Mouse (Mus musculus): ENCODE measurements around the gene Olfr1248. TPM values are rescaled to one million over a fixed set of nuclear protein-coding genes. Genes with fewer than 3 reads are reported as not detected.
"Not testable (repeated sequence)": the region's sequence is repeated elsewhere in the genome, so short reads cannot be mapped to it uniquely, and the experiment has no call there.

Gene Olfr1248
- not detected in 2 replicates for polyA plus RNA-seq (2012; ENCODE audit: insufficient read depth, insufficient read length, low replicate concordance, missing spikeins)

DNA sequence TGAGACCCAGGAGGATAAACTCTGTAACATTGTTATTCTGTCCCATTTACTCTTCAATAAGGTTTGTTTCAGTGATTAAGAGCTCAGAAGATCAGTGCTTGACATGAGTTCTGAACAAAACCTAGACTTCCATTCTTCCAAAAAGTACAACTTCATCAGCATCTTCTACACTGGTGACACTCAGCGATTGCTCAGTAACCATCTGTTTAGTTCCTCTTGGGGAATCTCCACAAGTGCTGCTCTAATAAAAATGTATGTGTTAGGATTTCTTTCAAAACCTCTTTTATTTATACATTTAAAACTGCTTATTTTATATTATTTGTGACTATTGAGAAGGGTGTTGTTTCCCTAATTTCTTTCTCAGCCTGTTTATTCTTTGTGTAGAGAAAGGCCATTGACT, at the start of gene Olfr1248:
Gene Olfr1248 (minus strand): TSS at position 101 of the 400 bp plus-strand sequence.
- not testable (repeated sequence) for H3K4me1 ChIP-seq (ENCODE audit: control insufficient read depth, insufficient read depth, low read length); H3K27ac ChIP-seq (ENCODE audit: insufficient read depth, low read depth, low read length); H3K4me3 ChIP-seq (ENCODE audit: insufficient read depth, low read depth, low read length)
- WGBS = 95% methylated on average over 1 of the region's 1 CpGs

DNA sequence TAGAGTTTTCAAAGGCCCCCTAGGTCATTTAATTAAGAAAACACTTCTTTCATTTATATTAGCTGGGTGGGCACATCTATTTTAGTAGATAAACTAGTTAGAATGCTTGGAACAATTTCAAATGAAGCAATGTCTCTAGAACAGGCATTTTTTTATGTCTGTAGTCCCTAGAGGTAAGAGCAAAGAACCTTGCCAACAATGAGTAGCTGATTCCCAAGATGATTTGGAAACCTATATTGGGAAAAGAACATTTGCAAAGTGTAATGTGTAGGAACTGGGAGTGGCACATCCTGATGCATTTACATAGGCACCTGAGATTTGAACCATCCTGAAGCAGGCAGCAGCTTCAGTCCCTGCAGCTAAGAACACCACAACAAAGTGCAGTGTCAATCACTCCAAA, 43.3 kb upstream of the Olfr1248 start, which contains the start of gene Olfr1250:
Gene Olfr1250 (minus strand): TSS at position 101 of the 400 bp plus-strand sequence.
- no peak for TF ChIP-seq POLR2A (IDR thresholded peaks at IDR 0.05; ENCODE audit: insufficient read depth, low read depth, low read length)
- TF ChIP-seq CTCF (IDR thresholded peaks at IDR 0.05; ENCODE audit: insufficient read depth, low read depth, low read length) = no peak
- no peak within 1 kb of the TSS for H3K27ac ChIP-seq (ENCODE audit: insufficient read depth, low read depth, low read length)
- no peak within 1 kb of the TSS for H3K4me3 ChIP-seq (ENCODE audit: insufficient read depth, low read depth, low read length)
- no peaks in the 10 kb centered on the region for H3K4me1 ChIP-seq (ENCODE audit: control insufficient read depth, insufficient read depth, low read length)

DNA sequence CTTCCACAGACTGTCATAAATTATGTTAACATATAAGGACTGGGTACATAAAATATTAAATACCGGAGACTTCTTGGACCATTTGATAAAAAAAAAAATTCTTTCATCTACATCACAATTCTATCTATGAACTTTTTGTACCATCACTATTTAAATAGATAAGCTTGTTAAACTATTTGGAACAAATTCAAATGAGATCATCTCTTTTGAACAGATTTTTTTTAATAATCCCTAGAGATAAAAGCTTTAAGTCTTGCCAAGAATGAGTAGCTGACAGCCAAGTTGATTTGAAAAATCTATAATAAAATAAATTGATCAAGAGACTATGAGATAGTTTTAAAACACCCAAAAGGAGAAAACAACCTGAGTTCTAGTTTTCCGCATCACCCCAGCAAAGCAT, 16.8 kb upstream of the Olfr1248 start, which contains the start of gene Olfr1249:
Gene Olfr1249 (minus strand): TSS at position 101 of the 400 bp plus-strand sequence.
- H3K4me1 ChIP-seq (ENCODE audit: control insufficient read depth, insufficient read depth, low read length) = no peaks in the 10 kb centered on the region
- H3K27ac ChIP-seq (ENCODE audit: insufficient read depth, low read depth, low read length) = no peak within 1 kb of the TSS
- TF ChIP-seq POLR2A (IDR thresholded peaks at IDR 0.05; ENCODE audit: insufficient read depth, low read depth, low read length) (no peak), CTCF (IDR thresholded peaks at IDR 0.05; ENCODE audit: insufficient read depth, low read depth, low read length) (no peak)
- WGBS = 90% methylated on average over 2 of the region's 2 CpGs
- no peak within 1 kb of the TSS for H3K4me3 ChIP-seq (ENCODE audit: insufficient read depth, low read depth, low read length)

DNA sequence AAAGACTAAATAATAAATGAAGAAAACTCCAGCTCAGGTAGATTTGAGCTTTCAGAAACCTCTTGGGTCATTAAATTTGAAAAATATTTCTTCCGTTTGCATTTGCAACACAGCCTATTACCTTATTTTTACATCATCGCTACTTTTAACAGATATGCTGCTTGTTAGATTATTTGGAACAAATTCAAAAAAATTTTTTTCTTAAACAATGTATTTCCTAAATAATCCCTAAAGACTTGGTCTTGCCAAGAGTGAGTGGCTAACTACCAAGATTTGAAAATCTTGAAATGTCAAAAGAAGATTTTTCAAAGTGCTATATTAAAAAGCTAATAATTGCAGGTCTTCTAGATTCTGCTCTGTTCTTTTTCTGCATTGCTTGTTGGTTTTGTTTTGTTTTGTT, 4.0 kb downstream of the Olfr1248 start, which contains the start of gene Olfr1247:
Gene Olfr1247 (minus strand): TSS at position 101 of the 400 bp plus-strand sequence.
- 98% methylated on average over 2 of the region's 2 CpGs for WGBS
- H3K27ac ChIP-seq (ENCODE audit: insufficient read depth, low read depth, low read length) = no peak within 1 kb of the TSS
- TF ChIP-seq CTCF (IDR thresholded peaks at IDR 0.05; ENCODE audit: insufficient read depth, low read depth, low read length) (no peak), POLR2A (IDR thresholded peaks at IDR 0.05; ENCODE audit: insufficient read depth, low read depth, low read length) (no peak)

DNA sequence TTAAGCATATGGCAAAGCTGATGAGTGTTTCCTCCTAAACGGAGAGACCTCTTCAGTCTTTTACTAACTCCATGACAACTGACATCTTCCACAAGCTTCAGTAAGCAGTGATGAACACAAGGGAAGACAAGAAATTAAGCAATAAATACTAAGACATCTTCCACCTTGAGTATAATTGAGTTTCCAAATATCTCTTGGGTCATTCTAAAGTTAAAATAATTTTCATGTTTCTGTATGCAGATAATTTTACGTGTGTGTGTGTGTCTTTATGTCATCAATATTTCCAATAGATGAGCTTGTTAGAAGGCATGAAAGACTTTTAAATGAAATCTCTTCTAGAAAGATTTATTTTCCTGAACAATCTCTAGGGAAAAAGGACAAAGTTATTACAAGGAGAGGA, 25.0 kb downstream of the Olfr1248 start, which contains the start of gene Olfr1246:
Gene Olfr1246 (minus strand): TSS at position 101 of the 400 bp plus-strand sequence.
- H3K4me1 ChIP-seq (ENCODE audit: control insufficient read depth, insufficient read depth, low read length) = no peaks in the 10 kb centered on the region
- H3K4me3 ChIP-seq (ENCODE audit: insufficient read depth, low read depth, low read length) = no peak within 1 kb of the TSS
- no peak within 1 kb of the TSS for H3K27ac ChIP-seq (ENCODE audit: insufficient read depth, low read depth, low read length)
- 83% methylated on average over 2 of the region's 2 CpGs for WGBS
- TF ChIP-seq POLR2A (IDR thresholded peaks at IDR 0.05; ENCODE audit: insufficient read depth, low read depth, low read length) = no peak
- no peak for TF ChIP-seq CTCF (IDR thresholded peaks at IDR 0.05; ENCODE audit: insufficient read depth, low read depth, low read length)

More for the DNA sequence above, 4.0 kb downstream of the Olfr1248 start, which contains the start of gene Olfr1247:
- Histone ChIP-seq H3K4me1 (ENCODE audit: control insufficient read depth, insufficient read depth, low read length) (no peaks in the 10 kb centered on the region), H3K4me3 (ENCODE audit: insufficient read depth, low read depth, low read length) (no peak within 1 kb of the TSS)

DNA sequence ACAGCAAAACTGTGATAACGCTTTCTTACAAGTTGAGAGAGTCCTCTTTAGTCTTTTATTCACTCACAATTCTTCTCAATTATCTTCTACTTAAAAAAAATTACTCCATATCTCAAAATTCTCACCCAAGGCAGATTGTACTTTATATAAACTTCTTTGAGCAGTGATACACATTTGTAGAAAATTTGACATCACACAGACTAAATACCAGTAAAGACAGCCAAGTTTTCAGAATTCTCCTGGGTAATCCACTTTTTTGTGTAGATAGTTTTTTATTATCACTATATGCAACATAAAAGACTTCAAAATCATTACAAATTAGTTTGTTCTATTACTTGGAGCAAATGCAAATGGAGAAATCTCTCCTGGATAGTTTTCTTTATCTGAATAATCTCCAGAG, 39.7 kb downstream of the Olfr1248 start, which contains the start of gene Olfr1245:
Gene Olfr1245 (minus strand): TSS at position 101 of the 400 bp plus-strand sequence.
- WGBS = 87% methylated on average over 1 of the region's 1 CpGs
- TF ChIP-seq CTCF (IDR thresholded peaks at IDR 0.05; ENCODE audit: insufficient read depth, low read depth, low read length) (no peak), POLR2A (IDR thresholded peaks at IDR 0.05; ENCODE audit: insufficient read depth, low read depth, low read length) (no peak)
- H3K4me1 ChIP-seq (ENCODE audit: control insufficient read depth, insufficient read depth, low read length) = no peaks in the 10 kb centered on the region
- H3K4me3 ChIP-seq (ENCODE audit: insufficient read depth, low read depth, low read length) = no peak within 1 kb of the TSS
- H3K27ac ChIP-seq (ENCODE audit: insufficient read depth, low read depth, low read length) = no peak within 1 kb of the TSS

Other genes starting within 250 kb of the Olfr1248 start
- not detected in 2 replicates for gene Olfr1238, start 208.6 kb downstream of the Olfr1248 start, polyA plus RNA-seq (2012; ENCODE audit: insufficient read depth, insufficient read length, low replicate concordance, missing spikeins)
- not detected in 2 replicates for gene Olfr1239, start 197.8 kb downstream of the Olfr1248 start, polyA plus RNA-seq (2012; ENCODE audit: insufficient read depth, insufficient read length, low replicate concordance, missing spikeins)
- not detected in 2 replicates for gene Olfr1240, start 175.2 kb downstream of the Olfr1248 start, polyA plus RNA-seq (2012; ENCODE audit: insufficient read depth, insufficient read length, low replicate concordance, missing spikeins)
- gene Olfr1241, start 131.1 kb downstream of the Olfr1248 start, polyA plus RNA-seq (2012; ENCODE audit: insufficient read depth, insufficient read length, low replicate concordance, missing spikeins) = not detected in 2 replicates
- gene Olfr1242, start 119.9 kb downstream of the Olfr1248 start, polyA plus RNA-seq (2012; ENCODE audit: insufficient read depth, insufficient read length, low replicate concordance, missing spikeins) = not detected in 2 replicates
- not detected in 2 replicates for gene Olfr1243, start 86.8 kb downstream of the Olfr1248 start, polyA plus RNA-seq (2012; ENCODE audit: insufficient read depth, insufficient read length, low replicate concordance, missing spikeins)
- gene Olfr1245, start 39.8 kb downstream of the Olfr1248 start, polyA plus RNA-seq (2012; ENCODE audit: insufficient read depth, insufficient read length, low replicate concordance, missing spikeins) = not detected in 2 replicates
- not detected in 2 replicates for gene Olfr1246, start 25.1 kb downstream of the Olfr1248 start, polyA plus RNA-seq (2012; ENCODE audit: insufficient read depth, insufficient read length, low replicate concordance, missing spikeins)
- not detected in 2 replicates for gene Olfr1247, start 4.1 kb downstream of the Olfr1248 start, polyA plus RNA-seq (2012; ENCODE audit: insufficient read depth, insufficient read length, low replicate concordance, missing spikeins)
- gene Olfr1249, start 16.7 kb upstream of the Olfr1248 start, polyA plus RNA-seq (2012; ENCODE audit: insufficient read depth, insufficient read length, low replicate concordance, missing spikeins) = not detected in 2 replicates
- gene Olfr1250, start 43.2 kb upstream of the Olfr1248 start, polyA plus RNA-seq (2012; ENCODE audit: insufficient read depth, insufficient read length, low replicate concordance, missing spikeins) = not detected in 2 replicates
- gene Olfr1251, start 53.7 kb upstream of the Olfr1248 start, polyA plus RNA-seq (2012; ENCODE audit: insufficient read depth, insufficient read length, low replicate concordance, missing spikeins) = not detected in 2 replicates
- not detected in 2 replicates for gene Olfr1252, start 106.8 kb upstream of the Olfr1248 start, polyA plus RNA-seq (2012; ENCODE audit: insufficient read depth, insufficient read length, low replicate concordance, missing spikeins)
- not detected in 2 replicates for gene Olfr1253, start 138.8 kb upstream of the Olfr1248 start, polyA plus RNA-seq (2012; ENCODE audit: insufficient read depth, insufficient read length, low replicate concordance, missing spikeins)
- gene Olfr1254, start 175.4 kb upstream of the Olfr1248 start, polyA plus RNA-seq (2012; ENCODE audit: insufficient read depth, insufficient read length, low replicate concordance, missing spikeins) = not detected in 2 replicates
- not detected in 2 replicates for gene Olfr1255, start 193.8 kb upstream of the Olfr1248 start, polyA plus RNA-seq (2012; ENCODE audit: insufficient read depth, insufficient read length, low replicate concordance, missing spikeins)
- gene Olfr1256, start 223.3 kb upstream of the Olfr1248 start, polyA plus RNA-seq (2012; ENCODE audit: insufficient read depth, insufficient read length, low replicate concordance, missing spikeins) = not detected in 2 replicates
- gene Olfr48, start 230.0 kb upstream of the Olfr1248 start, polyA plus RNA-seq (2012; ENCODE audit: insufficient read depth, insufficient read length, low replicate concordance, missing spikeins) = not detected in 2 replicates